Mouse (Mus musculus) spleen, postnatal 4 days (tissue): ENCODE measurements at regions not wholly inside any gene's neighbourhood (a gene's known extent, or its start where the extent isn't known, plus 50 kb on each side); places are given as distances from the start of the nearest gene placed in this dataset.

ENCODE experiments used
- DNase-seq, 2 experiments: peaks; one replicate each; pipeline ENCODE4 v3.0.0; 2022; ENCODE audit warnings: low spot score in 2 of 2

GRCm38 (mm10) chr10:37613936-37614335 lies 475.2 kb upstream of the Marcks start:
- no peak for DNase-seq

- DNase-seq = no peak
These were observed 464.8 kb upstream of the Marcks start for GRCm38 (mm10) chr10:37603529-37603928.

- DNase-seq = no peak
These were observed 464.2 kb upstream of the Marcks start for GRCm38 (mm10) chr10:37602936-37603335.

GRCm38 (mm10) chr10:37589889-37590288 lies 451.2 kb upstream of the Marcks start:
- DNase-seq = no peak

GRCm38 (mm10) chr10:37589009-37589408 lies 450.3 kb upstream of the Marcks start:
- DNase-seq = no peak

- DNase-seq = no peak
These were observed 432.5 kb upstream of the Marcks start for GRCm38 (mm10) chr10:37571171-37571570.

- no peak for DNase-seq
These were observed 423.0 kb upstream of the Marcks start for GRCm38 (mm10) chr10:37561705-37562104.

- no peak for DNase-seq
These were observed 410.7 kb upstream of the Marcks start for GRCm38 (mm10) chr10:37549446-37549845.

- DNase-seq = no peak
These were observed 402.0 kb upstream of the Marcks start for GRCm38 (mm10) chr10:37540703-37541102.

GRCm38 (mm10) chr10:37505966-37506615 lies 367.4 kb upstream of the Marcks start:
- DNase-seq = no peak

GRCm38 (mm10) chr10:37504468-37504867 lies 365.7 kb upstream of the Marcks start:
- DNase-seq = no peak

GRCm38 (mm10) chr10:37502505-37502904 lies 363.8 kb upstream of the Marcks start:
- no peak for DNase-seq

GRCm38 (mm10) chr10:37501043-37501442 lies 362.3 kb upstream of the Marcks start:
- no peak for DNase-seq

- DNase-seq = no peak
These were observed 356.7 kb upstream of the Marcks start for GRCm38 (mm10) chr10:37495467-37495866.

- DNase-seq = no peak
These were observed 355.9 kb upstream of the Marcks start for GRCm38 (mm10) chr10:37494552-37495166.

- DNase-seq = no peak
These were observed 355.4 kb upstream of the Marcks start for GRCm38 (mm10) chr10:37494098-37494497.

GRCm38 (mm10) chr10:37484311-37485023 lies 345.7 kb upstream of the Marcks start:
- DNase-seq = no peak

- DNase-seq = no peak
These were observed 344.8 kb upstream of the Marcks start for GRCm38 (mm10) chr10:37483521-37483920.

- DNase-seq = no peak
These were observed 343.2 kb upstream of the Marcks start for GRCm38 (mm10) chr10:37481879-37482278.

- DNase-seq = no peak
These were observed 341.6 kb upstream of the Marcks start for GRCm38 (mm10) chr10:37480331-37480730.

GRCm38 (mm10) chr10:37478108-37478507 lies 339.4 kb upstream of the Marcks start:
- DNase-seq = no peak

GRCm38 (mm10) chr10:37473086-37473485 lies 334.4 kb upstream of the Marcks start:
- DNase-seq = no peak

- no peak for DNase-seq
These were observed 318.7 kb upstream of the Marcks start for GRCm38 (mm10) chr10:37457384-37457783.
